Mouse (Mus musculus) heart, postnatal 25 days (tissue): ENCODE results near the gene Alms1. TPM values are rescaled to one million over a fixed set of nuclear protein-coding genes. Genes with fewer than 3 reads are reported as not detected.

ENCODE experiments used
- DNase-seq: peaks from one replicate; pipeline ENCODE4 v3.0.0; 2022; ENCODE audit warnings: low spot score
- intact Hi-C: fragments of 180-260 bp; cut with DNase I; formaldehyde crosslinking; loops from one replicate; pipeline ENCODE4 v1.15.1; 2025
- total RNA-seq, 2 experiments: library from RNA; stranded (reverse); gene quantifications; 2 replicates each; pipeline ENCODE4 v1.2.3; 2021

Gene Alms1
- 1 to 10 TPM; 2.1 to 2.2 TPM for total RNA-seq

GRCm38 (mm10) chr6:85587396-85588143 lies at the start of gene Alms1:
Gene Alms1 (plus strand): TSS chr6:85587531.
- intact Hi-C loops, result loop anchor here (10.0 kb wide), 3 partner anchors 133 to 417 kb away; partner anchors contain the start of genes Cct7, Nat8f4 and Pradc1

GRCm38 (mm10) chr6:85543351-85544175 lies 43.8 kb upstream of the Alms1 start:
- intact Hi-C loops, result no loop called here
- DNase-seq, result no peak

More at GRCm38 (mm10) chr6:85587396-85588143, at the start of gene Alms1:
- peak; percentile 78 for DNase-seq

- no peak for DNase-seq
- intact Hi-C loops, result no loop called here
Observed at GRCm38 (mm10) chr6:85544251-85544881, 43.0 kb upstream of the Alms1 start.

GRCm38 (mm10) chr6:85547642-85548041 lies 39.7 kb upstream of the Alms1 start:
- DNase-seq, result no peak
- intact Hi-C loops, result no loop called here

- intact Hi-C loops, result no loop called here
- no peak for DNase-seq
Observed at GRCm38 (mm10) chr6:85562374-85562773, 25.0 kb upstream of the Alms1 start.

- no peak for DNase-seq
- intact Hi-C loops, result no loop called here
Observed at GRCm38 (mm10) chr6:85572816-85573215, 14.5 kb upstream of the Alms1 start.

- DNase-seq, result no peak
- intact Hi-C loops, result loop anchor here (10.0 kb wide), 3 partner anchors 127 to 423 kb away; partner anchors contain the start of genes Cct7, Nat8f4 and Pradc1
Observed at GRCm38 (mm10) chr6:85581688-85582087, 5.6 kb upstream of the Alms1 start.

- DNase-seq, result no peak
- intact Hi-C loops, result loop anchor here (10.0 kb wide), 3 partner anchors 130 to 420 kb away; partner anchors contain the start of genes Cct7, Nat8f4 and Pradc1
Observed at GRCm38 (mm10) chr6:85584612-85585011, 2.7 kb upstream of the Alms1 start.

- intact Hi-C loops, result loop anchor here (10.0 kb wide), 3 partner anchors 132 to 418 kb away; partner anchors contain the start of genes Cct7, Nat8f4 and Pradc1
- DNase-seq, result no peak
Observed at GRCm38 (mm10) chr6:85586805-85587367, 445 bp upstream of the Alms1 start.

GRCm38 (mm10) chr6:85588164-85588563 lies 833 bp downstream of the Alms1 start:
- DNase-seq, result no peak
- intact Hi-C loops, result loop anchor here (10.0 kb wide), 3 partner anchors 133 to 417 kb away; partner anchors contain the start of genes Cct7, Nat8f4 and Pradc1

GRCm38 (mm10) chr6:85588568-85588967 lies 1.2 kb downstream of the Alms1 start:
- DNase-seq, result no peak
- intact Hi-C loops, result loop anchor here (10.0 kb wide), 3 partner anchors 134 to 416 kb away; partner anchors contain the start of genes Cct7, Nat8f4 and Pradc1

- intact Hi-C loops, result no loop called here
- DNase-seq, result no peak
Observed at GRCm38 (mm10) chr6:85590116-85590515, 2.8 kb downstream of the Alms1 start.

GRCm38 (mm10) chr6:85599310-85599709 lies 12.0 kb downstream of the Alms1 start:
- no peak for DNase-seq
- intact Hi-C loops, result no loop called here

GRCm38 (mm10) chr6:85610511-85610910 lies 23.2 kb downstream of the Alms1 start:
- no peak for DNase-seq
- intact Hi-C loops, result no loop called here

- no peak for DNase-seq
- intact Hi-C loops, result no loop called here
Observed at GRCm38 (mm10) chr6:85620826-85621225, 33.5 kb downstream of the Alms1 start.

GRCm38 (mm10) chr6:85621600-85621999 lies 34.3 kb downstream of the Alms1 start:
- intact Hi-C loops, result no loop called here

GRCm38 (mm10) chr6:85624511-85624910 lies 37.2 kb downstream of the Alms1 start:
- intact Hi-C loops, result no loop called here
- DNase-seq, result no peak

More at GRCm38 (mm10) chr6:85621600-85621999, 34.3 kb downstream of the Alms1 start:
- no peak for DNase-seq

- DNase-seq, result no peak
- intact Hi-C loops, result no loop called here
Observed at GRCm38 (mm10) chr6:85633165-85633564, 45.8 kb downstream of the Alms1 start.

- intact Hi-C loops, result loop anchor here (10.0 kb wide), 1 partner anchor 252 kb away; the partner anchor contains the start of gene Nat8f4
- no peak for DNase-seq
Observed at GRCm38 (mm10) chr6:85653244-85653643, 65.9 kb downstream of the Alms1 start.
